Mouse (Mus musculus): ENCODE measurements around the gene Olfr1247. TPM values are rescaled to one million over a fixed set of nuclear protein-coding genes. Genes with fewer than 3 reads are reported as not detected.
"Not testable (repeated sequence)": the region's sequence is repeated elsewhere in the genome, so short reads cannot be mapped to it uniquely, and the experiment has no call there.

The Olfr1247 gene
- not detected in 2 replicates for total RNA-seq (2017)

DNA sequence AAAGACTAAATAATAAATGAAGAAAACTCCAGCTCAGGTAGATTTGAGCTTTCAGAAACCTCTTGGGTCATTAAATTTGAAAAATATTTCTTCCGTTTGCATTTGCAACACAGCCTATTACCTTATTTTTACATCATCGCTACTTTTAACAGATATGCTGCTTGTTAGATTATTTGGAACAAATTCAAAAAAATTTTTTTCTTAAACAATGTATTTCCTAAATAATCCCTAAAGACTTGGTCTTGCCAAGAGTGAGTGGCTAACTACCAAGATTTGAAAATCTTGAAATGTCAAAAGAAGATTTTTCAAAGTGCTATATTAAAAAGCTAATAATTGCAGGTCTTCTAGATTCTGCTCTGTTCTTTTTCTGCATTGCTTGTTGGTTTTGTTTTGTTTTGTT, at the start of gene Olfr1247:
Gene Olfr1247, minus strand, starts transcription at position 101 of the 400 bp plus-strand sequence.
- no peak for ATAC-seq (replicated peaks in 1 of 2; ENCODE audit: insufficient read depth in 1 of 2, low FRiP score in 2 of 2, low TSS enrichment in 1 of 2, low read depth in 1 of 2, poor library complexity in 2 of 2, severe bottlenecking in 2 of 2)

DNA sequence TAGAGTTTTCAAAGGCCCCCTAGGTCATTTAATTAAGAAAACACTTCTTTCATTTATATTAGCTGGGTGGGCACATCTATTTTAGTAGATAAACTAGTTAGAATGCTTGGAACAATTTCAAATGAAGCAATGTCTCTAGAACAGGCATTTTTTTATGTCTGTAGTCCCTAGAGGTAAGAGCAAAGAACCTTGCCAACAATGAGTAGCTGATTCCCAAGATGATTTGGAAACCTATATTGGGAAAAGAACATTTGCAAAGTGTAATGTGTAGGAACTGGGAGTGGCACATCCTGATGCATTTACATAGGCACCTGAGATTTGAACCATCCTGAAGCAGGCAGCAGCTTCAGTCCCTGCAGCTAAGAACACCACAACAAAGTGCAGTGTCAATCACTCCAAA, 47.4 kb upstream of the Olfr1247 start, which contains the start of gene Olfr1250:
Gene Olfr1250, minus strand, starts transcription at position 101 of the 400 bp plus-strand sequence.
- no peak for ATAC-seq (replicated peaks in 1 of 2; ENCODE audit: insufficient read depth in 1 of 2, low FRiP score in 2 of 2, low TSS enrichment in 1 of 2, low read depth in 1 of 2, poor library complexity in 2 of 2, severe bottlenecking in 2 of 2)

DNA sequence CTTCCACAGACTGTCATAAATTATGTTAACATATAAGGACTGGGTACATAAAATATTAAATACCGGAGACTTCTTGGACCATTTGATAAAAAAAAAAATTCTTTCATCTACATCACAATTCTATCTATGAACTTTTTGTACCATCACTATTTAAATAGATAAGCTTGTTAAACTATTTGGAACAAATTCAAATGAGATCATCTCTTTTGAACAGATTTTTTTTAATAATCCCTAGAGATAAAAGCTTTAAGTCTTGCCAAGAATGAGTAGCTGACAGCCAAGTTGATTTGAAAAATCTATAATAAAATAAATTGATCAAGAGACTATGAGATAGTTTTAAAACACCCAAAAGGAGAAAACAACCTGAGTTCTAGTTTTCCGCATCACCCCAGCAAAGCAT, 21.0 kb upstream of the Olfr1247 start, which contains the start of gene Olfr1249:
Gene Olfr1249, minus strand, starts transcription at position 101 of the 400 bp plus-strand sequence.
- no peak for ATAC-seq (replicated peaks in 1 of 2; ENCODE audit: insufficient read depth in 1 of 2, low FRiP score in 2 of 2, low TSS enrichment in 1 of 2, low read depth in 1 of 2, poor library complexity in 2 of 2, severe bottlenecking in 2 of 2)

DNA sequence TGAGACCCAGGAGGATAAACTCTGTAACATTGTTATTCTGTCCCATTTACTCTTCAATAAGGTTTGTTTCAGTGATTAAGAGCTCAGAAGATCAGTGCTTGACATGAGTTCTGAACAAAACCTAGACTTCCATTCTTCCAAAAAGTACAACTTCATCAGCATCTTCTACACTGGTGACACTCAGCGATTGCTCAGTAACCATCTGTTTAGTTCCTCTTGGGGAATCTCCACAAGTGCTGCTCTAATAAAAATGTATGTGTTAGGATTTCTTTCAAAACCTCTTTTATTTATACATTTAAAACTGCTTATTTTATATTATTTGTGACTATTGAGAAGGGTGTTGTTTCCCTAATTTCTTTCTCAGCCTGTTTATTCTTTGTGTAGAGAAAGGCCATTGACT, 4.2 kb upstream of the Olfr1247 start, which contains the start of gene Olfr1248:
Gene Olfr1248, minus strand, starts transcription at position 101 of the 400 bp plus-strand sequence.
- ATAC-seq (replicated peaks in 1 of 2; ENCODE audit: insufficient read depth in 1 of 2, low FRiP score in 2 of 2, low TSS enrichment in 1 of 2, low read depth in 1 of 2, poor library complexity in 2 of 2, severe bottlenecking in 2 of 2), result not testable (repeated sequence)

DNA sequence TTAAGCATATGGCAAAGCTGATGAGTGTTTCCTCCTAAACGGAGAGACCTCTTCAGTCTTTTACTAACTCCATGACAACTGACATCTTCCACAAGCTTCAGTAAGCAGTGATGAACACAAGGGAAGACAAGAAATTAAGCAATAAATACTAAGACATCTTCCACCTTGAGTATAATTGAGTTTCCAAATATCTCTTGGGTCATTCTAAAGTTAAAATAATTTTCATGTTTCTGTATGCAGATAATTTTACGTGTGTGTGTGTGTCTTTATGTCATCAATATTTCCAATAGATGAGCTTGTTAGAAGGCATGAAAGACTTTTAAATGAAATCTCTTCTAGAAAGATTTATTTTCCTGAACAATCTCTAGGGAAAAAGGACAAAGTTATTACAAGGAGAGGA, 20.9 kb downstream of the Olfr1247 start, which contains the start of gene Olfr1246:
Gene Olfr1246, minus strand, starts transcription at position 101 of the 400 bp plus-strand sequence.
- ATAC-seq (replicated peaks in 1 of 2; ENCODE audit: insufficient read depth in 1 of 2, low FRiP score in 2 of 2, low TSS enrichment in 1 of 2, low read depth in 1 of 2, poor library complexity in 2 of 2, severe bottlenecking in 2 of 2), result no peak

DNA sequence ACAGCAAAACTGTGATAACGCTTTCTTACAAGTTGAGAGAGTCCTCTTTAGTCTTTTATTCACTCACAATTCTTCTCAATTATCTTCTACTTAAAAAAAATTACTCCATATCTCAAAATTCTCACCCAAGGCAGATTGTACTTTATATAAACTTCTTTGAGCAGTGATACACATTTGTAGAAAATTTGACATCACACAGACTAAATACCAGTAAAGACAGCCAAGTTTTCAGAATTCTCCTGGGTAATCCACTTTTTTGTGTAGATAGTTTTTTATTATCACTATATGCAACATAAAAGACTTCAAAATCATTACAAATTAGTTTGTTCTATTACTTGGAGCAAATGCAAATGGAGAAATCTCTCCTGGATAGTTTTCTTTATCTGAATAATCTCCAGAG, 35.6 kb downstream of the Olfr1247 start, which contains the start of gene Olfr1245:
Gene Olfr1245, minus strand, starts transcription at position 101 of the 400 bp plus-strand sequence.
- no peak for ATAC-seq (replicated peaks in 1 of 2; ENCODE audit: insufficient read depth in 1 of 2, low FRiP score in 2 of 2, low TSS enrichment in 1 of 2, low read depth in 1 of 2, poor library complexity in 2 of 2, severe bottlenecking in 2 of 2)

DNA sequence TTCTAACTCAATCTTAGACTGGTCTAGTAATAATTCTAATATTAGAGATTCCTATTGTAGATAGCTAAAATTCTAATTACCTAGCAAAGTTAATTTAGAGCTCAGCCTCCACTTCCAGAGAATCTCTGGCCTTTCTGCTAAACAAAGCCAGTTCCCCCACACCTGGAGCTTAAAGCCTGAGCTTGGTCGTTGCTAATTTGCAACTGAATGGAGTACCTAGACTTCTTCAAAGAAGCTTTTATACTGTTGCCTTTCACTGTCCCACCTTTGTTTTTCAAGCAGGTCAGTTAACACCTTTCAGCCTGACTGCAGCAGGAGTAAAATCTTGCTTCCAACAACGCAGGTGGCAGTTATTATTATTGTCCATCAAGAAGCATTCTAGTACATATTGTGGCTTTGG, 51.2 kb downstream of the Olfr1247 start:
- not testable (repeated sequence) for ATAC-seq (replicated peaks in 1 of 2; ENCODE audit: insufficient read depth in 1 of 2, low FRiP score in 2 of 2, low TSS enrichment in 1 of 2, low read depth in 1 of 2, poor library complexity in 2 of 2, severe bottlenecking in 2 of 2)

Other genes starting within 250 kb of the Olfr1247 start
- gene Olfr1234, start 249.3 kb downstream of the Olfr1247 start, total RNA-seq (2017), result not detected in 2 replicates
- not detected in 2 replicates for gene Olfr1238, start 204.5 kb downstream of the Olfr1247 start, total RNA-seq (2017)
- not detected in 2 replicates for gene Olfr1239, start 193.7 kb downstream of the Olfr1247 start, total RNA-seq (2017)
- gene Olfr1240, start 171.1 kb downstream of the Olfr1247 start, total RNA-seq (2017), result not detected in 2 replicates
- not detected in 2 replicates for gene Olfr1241, start 127.0 kb downstream of the Olfr1247 start, total RNA-seq (2017)
- not detected in 2 replicates for gene Olfr1242, start 115.8 kb downstream of the Olfr1247 start, total RNA-seq (2017)
- gene Olfr1243, start 82.6 kb downstream of the Olfr1247 start, total RNA-seq (2017), result not detected in 2 replicates
- not detected in 2 replicates for gene Olfr1245, start 35.7 kb downstream of the Olfr1247 start, total RNA-seq (2017)
- not detected in 2 replicates for gene Olfr1246, start 21.0 kb downstream of the Olfr1247 start, total RNA-seq (2017)
- not detected in 2 replicates for gene Olfr1248, start 4.1 kb upstream of the Olfr1247 start, total RNA-seq (2017)
- not detected in 2 replicates for gene Olfr1249, start 20.9 kb upstream of the Olfr1247 start, total RNA-seq (2017)
- gene Olfr1250, start 47.3 kb upstream of the Olfr1247 start, total RNA-seq (2017), result not detected in 2 replicates
- gene Olfr1251, start 57.8 kb upstream of the Olfr1247 start, total RNA-seq (2017), result not detected in 2 replicates
- not detected in 2 replicates for gene Olfr1252, start 110.9 kb upstream of the Olfr1247 start, total RNA-seq (2017)
- gene Olfr1253, start 143.0 kb upstream of the Olfr1247 start, total RNA-seq (2017), result not detected in 2 replicates
- gene Olfr1254, start 179.5 kb upstream of the Olfr1247 start, total RNA-seq (2017), result not detected in 2 replicates
- gene Olfr1255, start 197.9 kb upstream of the Olfr1247 start, total RNA-seq (2017), result not detected in 2 replicates
- 0.06 TPM in 1 of 2 replicates, not detected in the other for gene Olfr1256, start 227.4 kb upstream of the Olfr1247 start, total RNA-seq (2017)
- gene Olfr48, start 234.1 kb upstream of the Olfr1247 start, total RNA-seq (2017), result not detected in 2 replicates

Data from hematopoietic stem cell, adult 5-6 weeks (primary cell).